Mouse (Mus musculus) forebrain, embryonic 10.5 days (tissue): ENCODE measurements around the gene Pih1d1. TPM values are rescaled to one million over a fixed set of nuclear protein-coding genes. Genes with fewer than 3 reads are reported as not detected.

ENCODE experiments used
- DNase-seq: peaks from one replicate; pipeline ENCODE4 v3.0.0-alpha.2; 2017; ENCODE audit warnings: low spot score; ENCODE audit errors: extremely low spot score
- H3K27ac ChIP-seq: fragments of 300-500 bp; sonication (generic); 2 replicates; pipeline ENCODE4 v1.5.1; 2016; ENCODE audit warnings: mild to moderate bottlenecking
- H3K27me3 ChIP-seq: fragments of 300-500 bp; sonication (generic); 2 replicates; pipeline ENCODE4 v1.6.1; 2016; ENCODE audit warnings: mild to moderate bottlenecking; ENCODE audit not compliant: poor library complexity, severe bottlenecking
- H3K36me3 ChIP-seq: fragments of 300-500 bp; sonication (generic); replicated peaks from 2 replicates; pipeline ENCODE4 v1.6.1; 2016; ENCODE audit warnings: mild to moderate bottlenecking, moderate library complexity
- H3K4me1 ChIP-seq: fragments of 300-500 bp; sonication (generic); 2 replicates; pipeline ENCODE4 v1.6.1; 2016
- H3K4me3 ChIP-seq: fragments of 300-500 bp; sonication (generic); 2 replicates; pipeline ENCODE4 v1.5.1; 2016; ENCODE audit warnings: mild to moderate bottlenecking, moderate library complexity
- H3K9me3 ChIP-seq: fragments of 300-500 bp; sonication (generic); 2 replicates; pipeline ENCODE4 v1.6.1; 2016; ENCODE audit warnings: mild to moderate bottlenecking, moderate library complexity
- WGBS: fragments of 180-500 bp; shearing (Covaris S2); methylation state at CpG from one replicate; pipeline ENCODE4 v1.1.7; 2016; 5-methylcytosine and 5-hydroxymethylcytosine counted together
- polyA plus RNA-seq: library from polyadenylated mRNA; unstranded; fragments of >200 nt; fragmentation: Nextera tagmentation; extraction: Ambion mirVana; gene quantifications from 2 replicates; pipeline ENCODE4 v1.2.1, GENCODE M21; 2016

Gene Pih1d1
- polyA plus RNA-seq, 1 experiment from 2014 or later: 98.5 TPM

DNA sequence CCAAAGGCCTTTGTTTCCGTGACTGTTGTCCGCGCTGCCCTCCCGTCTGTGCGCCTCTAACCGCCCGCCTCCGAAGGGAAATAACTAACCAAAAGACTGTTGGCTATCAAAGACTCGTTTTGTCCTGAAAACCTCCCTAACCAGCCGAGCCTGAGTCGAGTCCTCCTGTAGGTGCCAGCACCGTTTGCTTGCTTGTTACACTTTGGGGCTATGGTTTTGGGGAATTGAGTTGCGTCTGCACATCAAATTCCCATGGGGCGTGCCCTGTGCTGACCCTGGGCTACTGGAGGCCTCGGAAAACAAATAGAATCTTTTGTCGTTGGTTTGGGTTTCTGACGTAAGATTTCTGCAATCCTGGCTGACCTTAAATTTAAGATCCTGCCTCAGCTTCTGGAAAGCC, 24.8 kb upstream of the Pih1d1 start:
- H3K4me3 ChIP-seq: peak overlapping the region; percentile 98
- peaks cover 54% of the 10 kb centered on the region for H3K4me1 ChIP-seq
- H3K27ac ChIP-seq: peak overlapping the region; percentile 100
- peaks cover 32% of the 10 kb centered on the region for H3K36me3 ChIP-seq
- DNase-seq: no peak
- WGBS: under 1% methylated on average over 17 of the region's 17 CpGs
- H3K9me3 ChIP-seq: no peaks in the 10 kb centered on the region
- H3K27me3 ChIP-seq: peaks cover 10% of the 10 kb centered on the region

DNA sequence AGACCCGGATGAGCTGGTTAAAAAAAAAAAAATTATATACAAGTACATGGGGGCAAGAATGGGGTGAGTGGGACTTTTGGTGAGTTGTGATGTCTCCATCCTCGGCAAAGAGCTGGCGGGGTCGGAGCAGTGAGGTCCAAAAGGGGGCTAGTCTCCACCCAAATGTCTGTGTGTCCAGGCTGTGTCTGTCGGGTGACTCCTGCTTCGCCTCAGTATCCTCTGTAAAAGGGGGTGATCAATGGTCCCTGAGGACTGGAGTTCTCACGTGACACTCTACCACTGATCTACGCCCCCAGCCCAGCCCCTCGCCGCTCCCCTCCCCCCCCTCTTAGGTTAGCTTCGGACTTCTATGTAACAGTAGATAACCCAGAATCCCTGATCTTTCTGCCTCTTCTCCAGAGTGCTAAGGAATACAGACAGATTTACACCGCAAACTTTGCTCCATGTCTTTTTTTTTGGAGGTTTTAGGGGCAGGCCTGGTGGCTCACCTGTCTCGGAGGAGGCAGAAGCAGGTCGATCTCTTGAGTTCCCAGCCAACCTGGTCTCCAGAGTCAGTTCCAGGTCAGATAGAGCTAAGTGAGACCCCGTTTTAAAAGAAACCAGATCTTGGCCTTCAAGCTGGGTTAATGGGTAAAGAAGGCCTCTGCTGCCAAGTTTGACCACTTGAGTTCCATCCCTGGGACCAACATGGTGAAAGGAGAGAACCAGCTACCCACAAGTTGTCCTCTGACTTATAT, 24.2 kb upstream of the Pih1d1 start:
- H3K36me3 ChIP-seq: peaks cover 30% of the 10 kb centered on the region
- peak overlapping the region; percentile 98 for H3K4me3 ChIP-seq
- no peak for DNase-seq
- H3K27me3 ChIP-seq: peaks cover 16% of the 10 kb centered on the region
- WGBS: 58% methylated on average over 15 of the region's 15 CpGs
- H3K27ac ChIP-seq: peak overlapping the region; percentile 100
- H3K4me1 ChIP-seq: peaks cover 54% of the 10 kb centered on the region
- H3K9me3 ChIP-seq: no peaks in the 10 kb centered on the region

DNA sequence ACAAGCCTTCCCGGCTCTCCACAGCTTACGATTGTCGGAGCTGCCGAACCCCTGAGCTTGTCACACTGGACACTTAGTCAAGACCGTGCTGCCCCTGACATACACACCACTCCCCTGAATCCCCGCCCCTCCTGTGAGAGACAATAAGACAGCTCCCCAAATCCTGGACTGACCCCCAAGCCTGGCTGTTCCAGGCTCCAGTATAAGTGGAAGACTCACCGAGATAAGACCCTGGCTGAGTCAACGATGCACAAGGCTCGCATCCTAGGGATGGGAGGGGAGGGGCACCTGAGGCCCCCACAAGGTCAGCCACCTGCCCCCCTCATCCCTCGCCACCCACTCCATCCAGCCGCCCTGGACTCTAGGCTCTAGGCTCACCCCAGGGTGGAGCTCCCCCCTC, 22.3 kb upstream of the Pih1d1 start:
- Histone ChIP-seq H3K4me3 (no peak overlapping the region), H3K9me3 (no peaks in the 10 kb centered on the region), H3K27me3 (peaks cover 33% of the 10 kb centered on the region), H3K36me3 (peaks cover 11% of the 10 kb centered on the region), H3K27ac (peak overlapping the region; percentile 20; the same call in 1 of the 2 replicates), H3K4me1 (peaks cover 50% of the 10 kb centered on the region)
- 78% methylated on average over 11 of the region's 11 CpGs for WGBS
- no peak for DNase-seq

DNA sequence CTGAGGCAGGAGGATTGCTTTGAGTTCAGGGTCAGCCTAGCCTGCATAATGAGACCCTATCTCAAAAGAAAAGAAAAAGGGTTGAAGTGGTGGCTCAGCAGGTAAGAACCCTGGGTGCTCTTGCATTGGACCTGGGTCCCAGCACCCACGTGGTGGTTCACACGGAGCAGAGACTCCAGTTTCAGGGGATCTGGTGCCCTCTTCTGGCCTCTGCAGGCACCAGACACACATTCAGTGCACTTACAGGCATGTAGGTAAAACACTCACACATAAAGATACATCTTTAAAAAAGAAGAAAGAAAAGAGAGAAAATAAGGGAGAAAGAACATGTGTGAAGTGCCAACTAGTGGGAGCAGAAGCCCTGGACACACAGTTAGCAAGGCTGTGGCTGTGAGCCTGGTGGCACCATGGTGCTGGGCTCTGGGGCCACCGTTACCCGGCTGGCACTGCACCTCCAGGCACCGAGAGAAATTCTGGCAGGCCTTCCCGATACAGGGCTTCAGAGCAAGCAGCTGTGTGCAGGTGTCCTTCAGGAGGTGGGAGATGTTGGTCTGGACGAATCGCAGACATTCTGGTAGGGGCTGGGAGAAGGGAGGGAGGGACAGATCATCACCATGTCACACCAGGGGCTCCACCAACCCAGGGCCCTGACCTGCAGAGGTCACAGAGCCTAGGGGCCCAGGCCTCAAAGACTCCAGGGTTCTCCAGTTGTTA, 20.5 kb upstream of the Pih1d1 start:
- DNase-seq: no peak
- no peaks in the 10 kb centered on the region for H3K36me3 ChIP-seq
- WGBS: 73% methylated on average over 8 of the region's 8 CpGs
- H3K9me3 ChIP-seq: no peaks in the 10 kb centered on the region
- peaks cover 44% of the 10 kb centered on the region for H3K27me3 ChIP-seq
- no peak overlapping the region for H3K27ac ChIP-seq
- peaks cover 43% of the 10 kb centered on the region for H3K4me1 ChIP-seq
- H3K4me3 ChIP-seq: no peak overlapping the region

DNA sequence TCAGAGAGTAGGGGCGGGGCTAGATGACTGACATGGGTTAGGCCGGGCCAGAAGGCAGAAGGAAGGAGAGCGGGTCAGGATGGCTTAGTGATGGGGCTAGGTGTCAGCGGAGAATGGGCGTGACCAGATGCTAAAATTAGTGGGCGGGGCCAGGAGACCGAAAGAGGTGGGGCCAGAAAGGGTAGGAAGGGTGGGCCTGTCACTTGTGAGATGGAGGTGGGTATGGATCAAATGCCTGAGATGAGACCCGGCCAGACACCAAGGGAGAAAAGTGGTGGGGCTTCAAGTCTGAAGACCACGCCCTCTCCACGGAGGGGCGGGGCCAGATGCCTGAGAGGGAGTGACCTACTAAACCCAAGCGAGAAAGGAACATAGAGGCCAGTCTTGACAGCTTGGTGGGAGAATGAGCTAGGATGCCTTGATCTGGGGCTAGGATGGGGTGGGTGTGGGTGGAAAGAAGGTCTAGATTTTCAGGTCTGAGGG, 19.5 kb upstream of the Pih1d1 start:
- Histone ChIP-seq H3K4me3 (peak overlapping the region; percentile 55; the same call in 1 of the 2 replicates), H3K27ac (no peak overlapping the region), H3K9me3 (no peaks in the 10 kb centered on the region), H3K36me3 (no peaks in the 10 kb centered on the region), H3K4me1 (peaks cover 35% of the 10 kb centered on the region), H3K27me3 (peaks cover 44% of the 10 kb centered on the region)
- DNase-seq: no peak
- 8% methylated on average over 12 of the region's 12 CpGs for WGBS

DNA sequence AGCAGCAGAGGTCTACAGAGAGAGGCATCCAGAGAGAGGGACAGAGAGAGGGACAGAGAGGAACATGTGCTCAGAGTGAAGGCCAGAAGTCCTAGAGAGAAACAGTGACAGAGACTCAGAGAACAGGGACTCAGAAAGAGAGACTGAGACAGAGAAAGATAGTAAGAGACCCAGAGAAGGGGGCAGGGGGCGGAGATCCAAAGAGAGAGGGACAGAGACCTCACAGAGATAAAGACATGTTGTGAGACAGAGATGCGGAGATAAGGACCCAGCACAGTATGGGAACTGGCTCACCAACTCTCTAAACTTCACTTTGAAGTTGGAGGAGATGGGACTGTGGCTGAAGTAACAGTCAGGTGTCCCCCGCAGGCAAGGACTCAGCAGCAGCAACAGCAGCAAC, 18.7 kb upstream of the Pih1d1 start:
- Histone ChIP-seq H3K36me3 (no peaks in the 10 kb centered on the region), H3K27ac (peak overlapping the region; percentile 68), H3K4me1 (peaks cover 28% of the 10 kb centered on the region), H3K4me3 (peak overlapping the region; percentile 55), H3K9me3 (no peaks in the 10 kb centered on the region), H3K27me3 (peaks cover 44% of the 10 kb centered on the region)
- DNase-seq: no peak
- 77% methylated on average over 3 of the region's 3 CpGs for WGBS

DNA sequence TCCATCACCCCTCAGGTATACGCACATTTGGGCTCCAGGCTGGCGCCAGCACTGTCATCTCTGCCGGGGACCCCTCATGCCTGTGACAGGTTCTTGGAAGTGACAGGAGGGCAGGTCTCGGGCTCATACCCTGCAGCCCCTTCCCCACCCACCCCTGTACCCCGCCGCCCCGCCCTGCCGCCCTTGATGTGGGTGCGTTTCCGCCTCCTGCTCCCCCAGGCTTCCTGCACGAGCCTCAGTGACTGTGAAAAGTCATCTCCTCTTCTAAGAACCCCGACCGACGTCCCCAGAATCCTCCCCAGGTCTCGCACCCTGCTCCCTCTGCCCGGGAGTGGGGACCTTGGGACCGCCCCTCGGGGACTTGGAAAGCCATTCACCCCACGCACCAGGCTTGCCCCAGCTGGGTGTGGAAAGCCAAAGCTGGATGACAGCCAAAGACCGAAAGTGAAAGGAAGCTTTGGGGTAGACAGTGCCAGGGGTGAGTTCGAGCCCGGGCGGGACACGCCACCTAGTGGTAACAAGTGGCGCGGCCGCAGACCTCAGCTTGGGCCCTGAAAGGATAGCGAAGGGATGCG, 18.0 kb upstream of the Pih1d1 start, which contains the start of the genes Gm45713 and Flt3l:
Gm45713 (minus strand) TSS at position 239 of the 575 bp plus-strand sequence.
Flt3l (minus strand) TSS at position 440 of the 575 bp plus-strand sequence.
- peak within 1 kb of the TSS; percentile 55 for H3K4me3 ChIP-seq
- H3K4me1 ChIP-seq: peaks cover 28% of the 10 kb centered on the region
- peak within 1 kb of the TSS; percentile 68 for H3K27ac ChIP-seq
- peak; percentile 79 for DNase-seq
- H3K27me3 ChIP-seq: peaks cover 44% of the 10 kb centered on the region
- H3K36me3 ChIP-seq: no peaks in the 10 kb centered on the region
- no peaks in the 10 kb centered on the region for H3K9me3 ChIP-seq
- WGBS: 5% methylated on average over 29 of the region's 29 CpGs

DNA sequence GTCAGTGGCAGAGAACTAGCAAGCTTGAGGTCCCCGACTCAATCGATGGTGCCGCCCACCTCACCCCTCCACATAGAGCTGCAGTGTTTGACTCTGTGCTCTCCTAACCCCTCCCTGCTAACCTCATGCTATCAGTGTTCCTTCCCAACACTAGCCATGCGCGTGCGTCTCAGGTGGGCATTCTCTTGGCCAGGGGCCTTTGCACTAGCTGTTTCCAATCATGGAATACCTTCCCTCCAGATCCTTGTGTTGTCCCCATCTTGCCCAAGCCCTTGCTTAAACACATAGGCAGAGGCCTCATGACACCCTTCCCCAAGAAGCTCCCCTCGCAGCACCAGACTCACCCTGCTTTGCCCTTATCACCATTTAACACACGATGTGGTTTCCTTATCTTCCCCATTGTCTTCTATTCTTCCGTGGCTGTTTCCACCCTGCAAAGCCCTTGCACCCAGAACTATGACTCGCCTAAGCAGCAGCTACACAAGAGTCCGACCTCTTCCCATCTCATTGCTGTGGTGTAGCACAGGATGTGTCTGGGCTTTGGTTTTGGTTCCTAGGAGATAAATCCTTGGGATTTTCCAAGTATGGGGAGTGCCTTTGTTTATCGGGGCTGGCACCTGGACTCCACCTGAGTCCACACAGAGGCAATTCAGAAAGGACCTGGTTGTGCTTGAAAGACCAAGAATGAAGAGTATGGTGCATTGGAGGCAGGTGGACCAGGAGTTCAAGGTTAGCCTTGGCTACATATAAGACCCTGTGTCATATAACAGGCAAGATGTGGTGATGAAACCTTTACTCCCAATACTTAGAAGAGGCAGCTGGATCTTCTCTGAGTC, 16.7 kb upstream of the Pih1d1 start:
- WGBS: 89% methylated on average over 12 of the region's 12 CpGs
- H3K4me3 ChIP-seq: no peak overlapping the region
- peaks cover 13% of the 10 kb centered on the region for H3K36me3 ChIP-seq
- no peak for DNase-seq
- peak overlapping the region; percentile 56; the same call in 1 of the 2 replicates for H3K27ac ChIP-seq
- peaks cover 39% of the 10 kb centered on the region for H3K27me3 ChIP-seq
- H3K4me1 ChIP-seq: peaks cover 28% of the 10 kb centered on the region
- no peaks in the 10 kb centered on the region for H3K9me3 ChIP-seq

DNA sequence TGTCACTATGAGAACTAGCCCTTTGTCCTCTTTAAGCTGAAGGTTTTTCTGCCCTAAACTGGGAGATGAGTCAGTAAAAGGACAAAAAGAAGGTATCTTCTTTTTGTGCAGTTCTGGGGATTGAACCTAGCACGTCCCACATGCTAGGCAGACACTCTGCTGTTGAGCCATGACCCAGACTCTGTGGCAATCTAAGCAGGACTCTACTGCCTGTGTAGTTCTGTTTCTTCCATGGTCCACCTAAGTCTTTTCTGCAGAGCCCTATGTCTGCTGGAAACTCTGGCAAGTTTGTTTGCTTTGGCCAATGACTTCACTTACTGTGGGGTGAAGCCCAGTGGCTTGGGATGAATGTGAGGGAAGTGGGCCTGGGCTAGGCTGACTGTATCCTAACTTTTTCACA, 15.7 kb upstream of the Pih1d1 start:
- 0 out of 2 replicates have a peak overlapping the region, but pooled peaks have one; percentile 20 for H3K27ac ChIP-seq
- H3K4me3 ChIP-seq: no peak overlapping the region
- peaks cover 22% of the 10 kb centered on the region for H3K36me3 ChIP-seq
- H3K4me1 ChIP-seq: peaks cover 28% of the 10 kb centered on the region
- H3K9me3 ChIP-seq: no peaks in the 10 kb centered on the region
- DNase-seq: no peak
- 81% methylated on average over 1 of the region's 1 CpGs for WGBS
- peaks cover 39% of the 10 kb centered on the region for H3K27me3 ChIP-seq

DNA sequence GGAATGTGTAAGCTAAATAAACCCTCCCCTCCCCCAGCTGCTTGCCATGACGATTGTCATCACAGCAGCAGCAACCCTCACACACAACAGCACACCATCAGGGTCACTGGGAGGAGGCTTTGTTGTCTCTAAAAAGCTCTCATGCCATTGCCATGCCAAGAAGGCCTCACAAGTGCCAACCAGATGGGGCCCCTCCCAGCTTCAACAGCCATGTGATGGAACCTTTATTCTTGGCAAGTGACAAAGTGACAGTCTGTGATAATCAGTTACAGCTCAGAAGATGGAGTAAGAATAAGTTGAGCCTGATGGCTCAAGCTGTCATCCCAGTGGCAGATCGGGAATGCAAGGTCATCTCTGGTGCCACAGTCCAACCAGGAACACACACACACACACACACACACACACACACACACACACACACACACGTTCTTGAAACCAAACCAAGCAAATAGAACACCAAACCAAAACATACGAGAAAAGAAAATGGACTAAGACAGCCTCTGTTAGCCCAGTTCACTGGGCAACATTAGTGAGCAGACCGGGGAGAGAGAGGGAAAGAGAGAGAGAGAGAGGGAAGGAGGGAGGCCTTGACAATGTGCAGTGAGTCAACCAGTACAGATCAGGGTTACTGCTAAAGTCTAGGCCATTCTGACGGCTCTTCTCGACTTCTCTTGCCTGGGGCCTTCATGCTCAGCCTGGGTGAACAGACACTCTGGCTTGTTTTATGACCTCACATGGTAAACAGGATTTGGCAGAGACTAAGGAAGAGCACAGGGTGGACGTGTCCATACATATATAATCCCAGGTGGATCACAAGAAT, 14.0 kb upstream of the Pih1d1 start:
- Histone ChIP-seq H3K4me3 (no peak overlapping the region), H3K4me1 (peaks cover 13% of the 10 kb centered on the region), H3K36me3 (peaks cover 40% of the 10 kb centered on the region), H3K27ac (no peak overlapping the region), H3K9me3 (no peaks in the 10 kb centered on the region), H3K27me3 (peaks cover 26% of the 10 kb centered on the region)
- WGBS: 81% methylated on average over 8 of the region's 8 CpGs
- no peak for DNase-seq

DNA sequence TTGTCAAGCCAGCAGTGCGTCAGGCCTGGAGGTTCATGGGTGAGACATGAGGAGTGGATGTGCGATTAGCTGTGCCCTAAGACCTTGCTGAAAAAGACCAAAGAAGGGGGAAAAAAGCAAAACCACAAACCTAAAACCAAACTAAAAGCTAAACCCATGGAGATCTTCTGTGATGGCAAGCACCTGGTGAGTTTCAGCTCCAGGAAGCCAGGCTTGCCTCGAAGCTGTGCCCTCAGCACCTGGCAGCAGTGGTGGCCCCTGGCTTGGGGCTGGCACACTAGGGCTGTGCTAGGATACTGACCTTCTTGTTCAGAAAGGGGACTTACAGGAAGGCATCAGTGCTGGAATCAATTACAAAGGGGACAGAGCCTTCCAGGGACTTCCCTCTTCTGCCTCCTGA, 12.8 kb upstream of the Pih1d1 start:
- H3K4me3 ChIP-seq: no peak overlapping the region
- peaks cover 52% of the 10 kb centered on the region for H3K36me3 ChIP-seq
- H3K27me3 ChIP-seq: peaks cover 15% of the 10 kb centered on the region
- no peak overlapping the region for H3K27ac ChIP-seq
- H3K4me1 ChIP-seq: peaks cover 3% of the 10 kb centered on the region
- 89% methylated on average over 3 of the region's 3 CpGs for WGBS
- H3K9me3 ChIP-seq: no peaks in the 10 kb centered on the region
- no peak for DNase-seq
